ENCODE assay signal across 13 mouse cellular contexts in the genomic region with DNA sequence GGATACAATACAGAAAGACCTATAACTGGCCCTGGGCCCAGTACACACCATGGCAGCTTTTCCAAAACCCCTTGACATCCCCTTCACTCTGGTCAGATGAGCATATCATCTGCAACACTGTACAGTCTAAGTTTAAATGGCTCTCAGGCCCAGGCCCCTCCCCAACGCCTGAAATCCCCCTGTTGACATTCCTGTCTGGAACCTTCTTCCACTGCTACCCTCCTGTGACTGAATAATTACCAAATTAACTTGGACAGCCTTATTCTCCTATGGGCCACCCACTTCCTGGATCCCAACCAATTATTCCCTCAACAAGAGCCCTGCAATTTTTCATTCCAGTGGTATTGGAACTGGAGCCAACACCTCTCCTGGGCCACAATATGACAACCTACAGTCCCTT. TPM values are rescaled to one million over a fixed set of nuclear protein-coding genes. Genes with fewer than 3 reads are reported as not detected.
A peak's percentile ranks its signal among the peaks of the same experiment; 100 is the strongest.
DNase-seq lines count a peak whose midpoint lies in the region; ATAC-seq and TF ChIP-seq lines count a peak whose summit lies in the region.
"Had no signal": no experiment of that assay in that cellular context is flagged by ENCODE, and none has a peak within 500 bp of the region (broad histone marks: within the 10 kb centered on the region; RNA-seq: fewer than 3 reads in every experiment).

No protein-coding gene starts in this region.

- intact Hi-C loops in heart, postnatal 14 days (cut with DNase I) = loop anchor here (5.0 kb wide), 1 partner anchor 48 kb away; no protein-coding TSS in a partner anchor
- intact Hi-C loops in left cerebral cortex, postnatal 4 days (cut with DNase I) = no loop called here
- intact Hi-C loops in left cerebral cortex, postnatal 36 days (cut with DNase I) = no loop called here

- peaks cover 59% of the 10 kb centered on the region for H3K4me1 ChIP-seq in heart, postnatal 0 days (ENCODE audit: control insufficient read depth, insufficient read depth)
- H3K4me1 ChIP-seq: forebrain, embryonic 12.5 days had no signal

- H3K36me3 ChIP-seq in heart, postnatal 0 days (replicated peaks; ENCODE audit: control insufficient read depth, insufficient read depth, low read length) = peaks cover 59% of the 10 kb centered on the region

- H3K4me2 ChIP-seq in heart, postnatal 0 days (ENCODE audit: low read depth, low read length) = peak overlapping the region; percentile 58
- H3K4me2 ChIP-seq: forebrain, embryonic 12.5 days; hindbrain, embryonic 15.5 days had no signal

- 17% methylated on average over 1 of the region's 1 CpGs for WGBS in heart, postnatal 0 days

- DNase-seq in heart, adult 18-20 months = peak; percentile 55 to 61
- no peak for DNase-seq in heart, postnatal 14 days
- DNase-seq in left cerebral cortex, postnatal 4 days = peak; percentile 30
- no peak for DNase-seq in left cerebral cortex, postnatal 36 days (ENCODE audit: low spot score in 2 of 2)
- peak; percentile 96 for DNase-seq in Muller cell, postnatal 12 days (ENCODE audit: inconsistent ontology term)
- DNase-seq in heart, postnatal 0 days (ENCODE audit: low spot score) = peak; percentile 57
- no peak for DNase-seq in MN1 (ENCODE audit: low spot score)
- DNase-seq in left cerebral cortex, adult 18-20 months (ENCODE audit: low spot score in 2 of 2) = no peak
- DNase-seq: liver; right cerebral cortex, adult 18-20 months; thymus, adult 2 months had no signal

- peak overlapping the region; percentile 97 for H3K27ac ChIP-seq in heart, postnatal 0 days (ENCODE audit: low read depth)
- H3K27ac ChIP-seq: forebrain, embryonic 12.5 days; hindbrain, embryonic 15.5 days had no signal

- peak overlapping the region; percentile 38; the same call in 1 of the 2 replicates for H3K9ac ChIP-seq in heart, postnatal 0 days (replicated peaks; ENCODE audit: low read depth, low read length)
- H3K9ac ChIP-seq: forebrain, embryonic 12.5 days; hindbrain, embryonic 15.5 days had no signal

- no peaks in the 10 kb centered on the region for H3K27me3 ChIP-seq in heart, postnatal 0 days (ENCODE audit: control insufficient read depth, insufficient read depth, low read length)
- H3K27me3 ChIP-seq: forebrain, embryonic 12.5 days; hindbrain, embryonic 15.5 days had no signal

- TF ChIP-seq CTCF in heart, postnatal 0 days (IDR thresholded peaks at IDR 0.05; ENCODE audit: low read depth) = no peak

- 0 out of 2 replicates have a peak overlapping the region, but pooled peaks have one; percentile 60 for H3K4me3 ChIP-seq in heart, postnatal 0 days (ENCODE audit: low read depth, low read length)
- H3K4me3 ChIP-seq: forebrain, embryonic 12.5 days; hindbrain, embryonic 15.5 days had no signal

- no peak for TF ChIP-seq EP300 in heart, postnatal 0 days (IDR thresholded peaks at IDR 0.05; ENCODE audit: low read depth)

- H3K9me3 ChIP-seq in heart, postnatal 0 days (replicated peaks; ENCODE audit: control insufficient read depth, low read length) = no peaks in the 10 kb centered on the region

- ATAC-seq in heart, postnatal 0 days (ENCODE audit: insufficient read depth, low read depth) = no peak

RNA-seq across cellular contexts. Expression of a gene that starts 25.4 kb away (rescaled TPM):
- total RNA-seq in heart, adult 18-20 months (2021) = 100 to 1,000 TPM; 111 to 115 TPM
- total RNA-seq in heart, postnatal 14 days (2021) = 100 to 1,000 TPM; 131 to 132 TPM
- 10 to 100 TPM; 33.2 to 35.2 TPM for total RNA-seq in left cerebral cortex, postnatal 4 days (2021)
- 10 to 100 TPM; 27.0 to 27.7 TPM for total RNA-seq in left cerebral cortex, postnatal 36 days (2021)
- 424 and 484 TPM in 2 replicates for total RNA-seq in heart, postnatal 0 days (2014; rRNA removed; ENCODE audit: low replicate concordance)
- polyA plus RNA-seq in heart, postnatal 0 days (2015; fragmentation: Nextera tagmentation; extraction: Ambion mirVana) = 52.2 and 59.9 TPM in 2 replicates
- 10 to 100 TPM; 26.9 to 27.0 TPM for total RNA-seq in left cerebral cortex, adult 18-20 months (2021)

Comparison
In these comparisons a context has a peak if more than half of its experiments do, and no peak if none do; other contexts are left out.
1. DNase-seq: peak in heart, adult 18-20 months (2 of 2), left cerebral cortex, postnatal 4 days (single experiment), Muller cell, postnatal 12 days (single experiment) and heart, postnatal 0 days (single experiment); none in heart, postnatal 14 days (0 of 2), left cerebral cortex, postnatal 36 days (0 of 2), MN1 (single experiment) and left cerebral cortex, adult 18-20 months (0 of 2).